Mouse (Mus musculus): ENCODE results near the gene Usp46. TPM values are rescaled to one million over a fixed set of nuclear protein-coding genes. Genes with fewer than 3 reads are reported as not detected.

Gene Usp46
- 0.18 and 0.36 TPM in 2 replicates for polyA plus RNA-seq (2012)

DNA sequence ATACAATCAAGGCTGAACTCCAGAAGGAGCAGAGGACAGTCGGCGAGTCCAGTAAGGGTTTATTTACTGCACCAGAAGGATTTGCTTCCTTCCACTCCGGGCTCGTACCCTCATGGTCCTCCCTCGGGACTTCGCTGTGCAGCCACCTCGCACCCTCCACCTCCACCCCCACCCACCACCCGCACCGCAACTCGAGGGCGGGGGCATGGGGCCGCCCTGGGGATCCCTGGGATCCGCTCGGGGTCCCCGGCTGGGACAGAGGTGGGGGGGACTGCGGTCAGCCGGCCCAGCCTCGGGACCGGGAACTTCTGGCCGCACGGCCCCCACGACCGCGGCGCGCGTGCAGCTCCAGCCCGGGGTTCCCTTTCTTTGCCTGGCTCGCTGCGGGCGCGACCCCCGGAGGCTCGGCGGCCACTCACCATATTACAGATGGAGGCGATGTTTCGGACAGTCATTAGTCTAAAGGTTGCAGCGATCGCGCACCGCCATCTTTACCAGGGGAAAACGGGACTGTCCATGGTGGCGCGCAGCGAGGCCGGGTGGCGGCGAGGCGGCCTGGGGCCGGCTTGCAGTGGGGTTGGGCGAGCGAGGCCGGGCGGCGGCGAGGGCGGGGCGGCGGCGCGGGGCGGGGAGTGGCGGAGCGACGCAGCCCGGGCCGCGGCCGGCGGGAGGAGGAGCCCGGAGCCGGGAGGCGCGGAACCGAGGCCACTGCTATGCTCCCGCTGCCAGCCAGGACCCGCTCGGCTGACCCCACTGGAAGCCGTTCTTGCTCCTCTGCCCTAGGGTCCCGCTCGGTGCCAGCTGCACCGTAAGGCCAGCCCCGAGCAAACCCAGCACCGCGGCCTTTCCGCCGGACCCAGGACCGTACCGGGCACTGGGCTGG, at the start of gene Usp46:
Gene Usp46, minus strand, starts transcription at position 601 of the 883 bp plus-strand sequence.
- no peaks in the 10 kb centered on the region for H3K27me3 ChIP-seq (ENCODE audit: control insufficient read depth)
- H3K4me1 ChIP-seq (ENCODE audit: control insufficient read depth): peaks cover 53% of the 10 kb centered on the region
- TF ChIP-seq GATA1 (IDR thresholded peaks at IDR 0.05; ENCODE audit: low read length) (no peak), TAL1 (IDR thresholded peaks at IDR 0.05; ENCODE audit: low read length) (no peak)
- peaks cover 16% of the 10 kb centered on the region for H3K36me3 ChIP-seq (ENCODE audit: control insufficient read depth)
- peak within 1 kb of the TSS; percentile 99 for H3K4me3 ChIP-seq (replicated peaks)
- H3K9me3 ChIP-seq (ENCODE audit: control insufficient read depth, low read length): no peaks in the 10 kb centered on the region

DNA sequence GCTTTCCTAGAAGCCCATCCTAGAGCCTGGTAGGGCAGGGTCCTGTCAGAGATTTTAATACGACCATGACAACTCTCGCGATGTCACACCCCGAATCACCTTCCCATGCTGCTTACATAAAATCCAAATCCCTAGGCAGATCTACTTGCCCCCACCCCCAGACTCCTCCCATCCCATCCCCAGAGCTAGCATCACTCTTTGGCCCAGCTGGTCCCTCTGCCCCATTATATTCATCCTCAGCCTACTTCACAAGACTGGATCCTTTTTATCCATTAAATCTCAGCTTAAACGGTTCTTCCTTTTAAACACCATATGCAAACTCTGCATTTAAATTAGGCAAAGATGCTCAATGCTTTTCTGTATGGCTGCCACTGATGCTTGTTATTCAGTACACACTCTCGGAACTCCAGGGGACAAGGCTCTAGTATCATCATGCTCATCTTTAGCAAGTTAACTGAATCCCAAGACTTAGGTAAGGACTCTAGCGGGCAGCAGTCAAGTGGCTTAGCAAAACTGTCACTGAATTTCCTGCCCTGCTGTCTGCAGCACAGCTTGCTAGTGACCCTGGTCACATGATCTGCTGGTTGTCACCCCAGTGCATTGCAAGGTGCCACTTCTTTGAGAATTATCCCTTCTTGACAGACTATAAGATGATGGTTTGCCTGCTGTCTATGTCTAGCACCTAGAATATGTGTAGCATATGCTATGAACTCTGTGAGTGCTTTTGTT, 45.9 kb upstream of the Usp46 start:
- Histone ChIP-seq H3K36me3 (ENCODE audit: control insufficient read depth) (no peaks in the 10 kb centered on the region), H3K4me1 (ENCODE audit: control insufficient read depth) (peaks cover 2% of the 10 kb centered on the region), H3K4me3 (replicated peaks) (no peak overlapping the region), H3K9me3 (ENCODE audit: control insufficient read depth, low read length) (no peaks in the 10 kb centered on the region), H3K27me3 (ENCODE audit: control insufficient read depth) (no peaks in the 10 kb centered on the region)
- TF ChIP-seq TAL1 (IDR thresholded peaks at IDR 0.05; ENCODE audit: low read length) (no peak), GATA1 (IDR thresholded peaks at IDR 0.05; ENCODE audit: low read length) (no peak)

DNA sequence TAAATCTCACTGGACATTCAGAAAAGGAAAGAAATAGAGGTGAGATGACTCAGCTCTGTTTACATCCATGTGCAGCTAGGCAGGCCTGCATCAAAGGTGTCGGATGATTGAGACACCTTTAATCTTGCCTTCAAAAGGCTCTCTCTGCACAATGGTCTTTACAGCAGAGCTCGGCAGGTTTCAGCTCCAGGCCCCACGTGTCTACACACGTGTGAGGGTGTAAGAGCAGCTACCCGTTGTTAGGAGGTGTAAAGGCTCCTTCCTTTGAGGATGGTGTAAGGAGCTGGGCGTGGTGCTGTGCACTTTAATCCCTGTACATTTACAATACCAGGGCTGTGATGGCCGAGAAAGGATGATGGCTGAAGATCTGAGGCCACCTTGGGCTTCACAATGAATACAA, 37.2 kb upstream of the Usp46 start:
- no peaks in the 10 kb centered on the region for H3K27me3 ChIP-seq (ENCODE audit: control insufficient read depth)
- no peaks in the 10 kb centered on the region for H3K4me1 ChIP-seq (ENCODE audit: control insufficient read depth)
- H3K36me3 ChIP-seq (ENCODE audit: control insufficient read depth): no peaks in the 10 kb centered on the region
- TF ChIP-seq GATA1 (IDR thresholded peaks at IDR 0.05; ENCODE audit: low read length): no peak
- TF ChIP-seq TAL1 (IDR thresholded peaks at IDR 0.05; ENCODE audit: low read length): no peak
- no peak overlapping the region for H3K4me3 ChIP-seq (replicated peaks)
- no peaks in the 10 kb centered on the region for H3K9me3 ChIP-seq (ENCODE audit: control insufficient read depth, low read length)

DNA sequence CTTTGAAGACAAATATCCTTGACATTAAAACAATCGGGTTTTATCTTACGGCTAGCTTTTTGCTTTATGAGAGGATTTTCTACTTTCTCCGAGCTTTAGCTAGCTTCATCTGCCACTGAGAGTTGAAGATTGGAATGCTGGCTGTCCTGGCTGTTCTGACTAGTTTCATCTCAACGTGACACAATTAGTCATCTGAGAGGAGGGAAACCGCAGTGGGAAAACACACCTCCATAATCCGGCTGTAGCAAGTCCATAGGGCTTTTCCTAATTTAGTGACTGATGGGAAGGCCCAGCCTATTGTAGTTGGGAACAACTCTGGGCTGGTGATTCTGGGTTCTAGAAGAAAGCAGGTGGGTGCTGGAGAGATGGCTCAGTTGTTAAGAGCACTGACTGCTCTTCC, 33.5 kb upstream of the Usp46 start:
- H3K4me1 ChIP-seq (ENCODE audit: control insufficient read depth): no peaks in the 10 kb centered on the region
- no peak overlapping the region for H3K4me3 ChIP-seq (replicated peaks)
- no peaks in the 10 kb centered on the region for H3K27me3 ChIP-seq (ENCODE audit: control insufficient read depth)
- peaks cover 4% of the 10 kb centered on the region for H3K36me3 ChIP-seq (ENCODE audit: control insufficient read depth)
- TF ChIP-seq TAL1 (IDR thresholded peaks at IDR 0.05; ENCODE audit: low read length) (no peak), GATA1 (IDR thresholded peaks at IDR 0.05; ENCODE audit: low read length) (no peak)
- no peaks in the 10 kb centered on the region for H3K9me3 ChIP-seq (ENCODE audit: control insufficient read depth, low read length)

DNA sequence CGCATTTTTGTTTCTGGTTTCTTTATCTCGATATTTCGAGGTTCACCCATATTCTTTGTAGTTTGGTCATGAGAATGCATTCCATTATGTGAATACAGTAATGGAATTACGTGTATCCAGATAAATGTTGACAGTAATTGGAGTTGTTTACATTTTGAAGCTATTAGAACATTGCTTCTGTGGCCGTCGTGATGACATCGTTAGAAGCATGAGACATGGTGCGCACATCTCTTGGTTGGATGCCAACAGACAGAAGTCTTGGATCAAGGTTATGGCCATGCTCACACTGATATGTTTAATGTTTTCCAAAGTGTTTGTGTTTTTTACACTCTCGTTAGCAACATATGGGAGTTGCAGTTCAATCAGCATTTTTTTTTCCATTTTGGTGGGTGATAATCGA, 30.8 kb upstream of the Usp46 start:
- TF ChIP-seq TAL1 (IDR thresholded peaks at IDR 0.05; ENCODE audit: low read length) (no peak), GATA1 (IDR thresholded peaks at IDR 0.05; ENCODE audit: low read length) (no peak)
- Histone ChIP-seq H3K9me3 (ENCODE audit: control insufficient read depth, low read length) (no peaks in the 10 kb centered on the region), H3K27me3 (ENCODE audit: control insufficient read depth) (no peaks in the 10 kb centered on the region), H3K4me3 (replicated peaks) (no peak overlapping the region), H3K4me1 (ENCODE audit: control insufficient read depth) (peaks cover 11% of the 10 kb centered on the region), H3K36me3 (ENCODE audit: control insufficient read depth) (peaks cover 24% of the 10 kb centered on the region)

DNA sequence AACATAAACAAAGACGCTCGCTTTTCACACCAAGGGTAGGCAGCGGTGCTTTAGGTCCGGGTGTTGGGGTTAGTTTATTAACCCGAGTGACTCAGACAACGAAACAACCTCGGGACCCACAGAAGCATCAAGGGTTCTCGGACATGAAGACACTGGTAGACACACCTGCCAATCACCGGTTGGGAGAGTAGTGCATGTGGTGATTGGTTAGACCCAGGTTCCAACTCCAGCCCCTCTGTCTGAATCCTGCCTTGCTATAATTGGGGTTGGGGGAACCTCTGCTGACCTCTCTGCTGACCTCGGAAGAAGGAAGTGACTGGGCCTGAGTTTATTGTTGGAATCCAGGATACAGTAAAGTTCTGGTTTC, 29.6 kb upstream of the Usp46 start:
- no peak for TF ChIP-seq TAL1 (IDR thresholded peaks at IDR 0.05; ENCODE audit: low read length)
- TF ChIP-seq GATA1 (IDR thresholded peaks at IDR 0.05; ENCODE audit: low read length): no peak
- H3K36me3 ChIP-seq (ENCODE audit: control insufficient read depth): peaks cover 24% of the 10 kb centered on the region
- H3K4me1 ChIP-seq (ENCODE audit: control insufficient read depth): peaks cover 22% of the 10 kb centered on the region
- no peaks in the 10 kb centered on the region for H3K9me3 ChIP-seq (ENCODE audit: control insufficient read depth, low read length)
- H3K27me3 ChIP-seq (ENCODE audit: control insufficient read depth): no peaks in the 10 kb centered on the region
- no peak overlapping the region for H3K4me3 ChIP-seq (replicated peaks)

DNA sequence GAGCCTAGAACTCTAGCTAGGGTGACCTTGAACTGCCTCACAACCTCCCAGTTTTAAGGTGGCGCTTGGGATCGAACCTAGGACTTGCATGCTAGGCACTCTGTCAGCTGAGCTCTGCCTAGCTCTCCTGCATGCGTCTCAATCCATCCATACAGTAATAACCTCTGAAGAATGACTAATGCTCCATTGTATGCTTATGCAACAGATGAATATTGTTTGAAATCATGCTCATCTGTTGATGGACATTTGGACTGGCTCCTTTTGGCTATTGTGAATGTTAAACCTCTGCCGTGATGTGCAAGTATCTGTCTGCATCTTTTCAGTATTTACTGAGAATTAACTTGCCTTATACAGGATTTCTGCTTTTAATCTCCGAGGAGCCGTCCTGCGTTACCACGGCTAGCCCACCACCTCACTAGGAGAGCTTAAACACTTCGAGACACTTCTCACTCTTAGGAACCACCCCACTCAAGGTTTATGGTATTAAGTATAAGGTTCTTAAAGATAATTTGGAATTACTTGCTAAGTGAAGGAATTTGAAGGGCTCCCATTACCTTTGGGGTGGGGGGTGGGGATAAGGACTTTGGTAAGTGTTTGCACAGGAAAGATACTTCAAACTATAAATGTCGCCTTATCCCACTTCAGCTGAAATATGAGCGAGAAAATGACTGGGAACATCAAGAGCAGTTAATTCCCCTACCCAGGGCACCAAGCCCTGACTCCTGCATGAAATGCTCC, 29.1 kb upstream of the Usp46 start:
- Histone ChIP-seq H3K4me1 (ENCODE audit: control insufficient read depth) (peaks cover 27% of the 10 kb centered on the region), H3K27me3 (ENCODE audit: control insufficient read depth) (no peaks in the 10 kb centered on the region), H3K36me3 (ENCODE audit: control insufficient read depth) (peaks cover 24% of the 10 kb centered on the region), H3K4me3 (replicated peaks) (no peak overlapping the region), H3K9me3 (ENCODE audit: control insufficient read depth, low read length) (no peaks in the 10 kb centered on the region)
- TF ChIP-seq TAL1 (IDR thresholded peaks at IDR 0.05; ENCODE audit: low read length) (no peak), GATA1 (IDR thresholded peaks at IDR 0.05; ENCODE audit: low read length) (no peak)

DNA sequence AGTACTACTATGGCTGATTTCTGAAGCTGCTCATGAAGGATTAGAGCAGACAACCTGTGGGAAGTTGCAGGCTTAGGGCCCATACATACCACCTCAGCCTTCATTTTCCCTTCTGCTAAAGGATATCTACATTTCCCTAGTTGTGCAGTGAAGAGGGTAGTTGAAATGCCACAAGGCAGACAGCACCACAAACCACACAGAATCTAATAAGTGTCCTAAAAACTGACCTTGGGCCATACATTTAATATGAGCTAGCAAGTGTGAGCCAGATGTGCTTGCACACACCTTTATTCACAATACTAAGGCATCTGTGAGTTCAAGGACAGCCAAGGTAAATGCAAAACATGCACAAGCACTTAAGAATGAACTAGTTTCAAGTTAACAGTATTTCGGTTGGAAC, 27.8 kb upstream of the Usp46 start:
- no peak overlapping the region for H3K4me3 ChIP-seq (replicated peaks)
- TF ChIP-seq GATA1 (IDR thresholded peaks at IDR 0.05; ENCODE audit: low read length): no peak
- no peak for TF ChIP-seq TAL1 (IDR thresholded peaks at IDR 0.05; ENCODE audit: low read length)
- no peaks in the 10 kb centered on the region for H3K27me3 ChIP-seq (ENCODE audit: control insufficient read depth)
- peaks cover 28% of the 10 kb centered on the region for H3K4me1 ChIP-seq (ENCODE audit: control insufficient read depth)
- peaks cover 24% of the 10 kb centered on the region for H3K36me3 ChIP-seq (ENCODE audit: control insufficient read depth)
- H3K9me3 ChIP-seq (ENCODE audit: control insufficient read depth, low read length): no peaks in the 10 kb centered on the region

DNA sequence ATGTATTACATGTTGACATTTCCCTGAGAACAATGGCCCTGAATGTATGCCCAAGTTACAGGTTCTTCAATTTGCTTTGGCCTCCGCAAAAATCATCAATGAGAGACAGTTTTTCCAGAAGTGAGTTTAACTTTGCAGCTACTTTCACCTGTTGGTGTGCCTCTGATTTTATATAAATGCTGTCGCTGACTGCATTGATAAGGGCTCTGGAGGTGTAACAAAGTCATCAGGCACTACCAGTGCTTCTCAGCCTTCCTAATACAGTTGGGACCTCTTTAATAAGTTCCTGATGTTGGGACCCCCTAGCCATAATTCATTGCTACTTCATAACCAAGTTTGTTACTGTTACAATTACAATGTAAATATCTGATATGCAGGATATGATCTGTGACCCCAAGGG, 27.4 kb upstream of the Usp46 start:
- no peak for TF ChIP-seq GATA1 (IDR thresholded peaks at IDR 0.05; ENCODE audit: low read length)
- H3K9me3 ChIP-seq (ENCODE audit: control insufficient read depth, low read length): no peaks in the 10 kb centered on the region
- peaks cover 24% of the 10 kb centered on the region for H3K36me3 ChIP-seq (ENCODE audit: control insufficient read depth)
- H3K27me3 ChIP-seq (ENCODE audit: control insufficient read depth): no peaks in the 10 kb centered on the region
- H3K4me3 ChIP-seq (replicated peaks): no peak overlapping the region
- peaks cover 28% of the 10 kb centered on the region for H3K4me1 ChIP-seq (ENCODE audit: control insufficient read depth)

All from erythroblast, embryonic 14.5 days (primary cell).